Mouse (Mus musculus): Measurements from ENCODE around the gene Akr1c21.
"Not testable (repeated sequence)": the region's sequence is repeated elsewhere in the genome, so short reads cannot be mapped to it uniquely, and the experiment has no call there.

Gene Akr1c21

DNA sequence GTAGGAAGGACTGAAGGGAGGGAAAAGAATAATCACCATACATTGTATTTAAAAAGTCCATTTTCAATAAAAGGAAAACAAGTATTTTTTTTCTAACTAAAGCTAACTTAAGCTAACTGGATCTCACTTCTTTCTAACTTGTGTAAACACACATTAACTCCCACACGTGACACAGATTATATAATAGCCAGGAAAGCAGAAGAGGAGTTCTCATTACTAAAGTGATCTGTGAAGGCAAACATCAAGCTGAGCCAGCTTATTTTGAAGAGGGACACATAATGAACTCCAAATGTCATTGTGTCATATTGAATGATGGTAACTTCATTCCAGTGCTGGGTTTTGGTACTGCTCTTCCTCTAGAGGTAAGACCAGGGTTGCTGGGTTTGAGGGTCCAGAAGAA lies at the start of gene Akr1c21:
Akr1c21 (plus strand) TSS at position 205 of the 400 bp plus-strand sequence.
- DNase-seq, result peak; percentile 19 to 55

DNA sequence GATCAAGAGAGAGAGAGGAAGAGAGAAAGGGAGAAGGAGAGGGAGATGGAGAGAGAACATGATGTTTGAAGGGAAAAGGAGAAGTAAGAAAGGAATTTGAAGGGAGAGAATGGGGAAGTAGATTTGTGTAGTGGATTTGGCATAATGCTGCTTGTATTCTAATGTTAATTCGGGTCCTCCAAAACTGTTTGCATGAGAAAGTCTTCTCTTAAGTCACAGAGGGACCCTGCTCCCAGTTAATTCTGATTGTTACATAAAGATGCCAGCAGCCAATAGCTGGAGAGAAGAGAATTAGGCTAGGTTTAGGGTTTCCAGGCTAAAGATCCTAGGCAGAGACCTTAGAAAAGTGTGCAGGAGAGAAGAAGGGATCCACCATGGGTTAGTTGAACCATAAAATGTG lies 14.7 kb upstream of the Akr1c21 start:
- no peak for DNase-seq

DNA sequence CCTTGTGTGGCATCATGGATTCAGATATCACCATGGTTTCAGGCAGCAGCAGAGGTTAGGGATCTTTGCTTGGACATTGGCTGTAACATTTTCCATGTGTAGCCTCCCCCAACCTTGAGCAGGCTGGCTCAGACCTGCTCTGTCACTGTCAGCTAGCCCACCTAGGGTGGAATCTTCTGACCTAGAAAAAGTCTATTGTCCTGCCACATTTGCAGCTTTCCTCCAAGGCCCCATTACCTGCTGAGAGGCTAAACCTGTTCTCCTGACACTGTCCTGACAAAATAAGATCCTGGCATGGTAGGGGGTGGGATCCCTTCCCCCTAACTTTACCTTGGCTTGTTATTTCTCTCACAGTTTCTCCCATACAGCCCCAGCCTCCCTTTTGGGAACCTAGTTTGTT lies 13.4 kb upstream of the Akr1c21 start:
- no peak for DNase-seq

DNA sequence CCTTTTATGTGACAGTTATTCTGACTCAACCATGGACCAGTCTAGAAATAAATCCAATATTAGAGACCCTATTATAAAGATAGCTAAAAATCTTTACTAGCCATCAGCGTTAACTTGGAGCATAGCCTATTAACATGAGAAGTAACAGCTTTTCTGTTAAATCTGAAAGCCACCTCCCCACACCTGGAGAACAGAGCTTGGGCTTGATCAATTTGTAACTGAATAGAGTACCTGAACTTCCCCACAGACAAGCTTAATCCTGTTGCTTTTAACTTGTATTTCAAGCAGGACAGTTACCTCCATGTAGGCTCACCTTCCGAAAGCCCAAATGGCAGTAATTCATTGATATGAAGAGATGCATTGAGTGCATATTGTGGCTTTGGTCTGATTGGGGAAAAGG lies 7.9 kb upstream of the Akr1c21 start:
- DNase-seq, result no peak

DNA sequence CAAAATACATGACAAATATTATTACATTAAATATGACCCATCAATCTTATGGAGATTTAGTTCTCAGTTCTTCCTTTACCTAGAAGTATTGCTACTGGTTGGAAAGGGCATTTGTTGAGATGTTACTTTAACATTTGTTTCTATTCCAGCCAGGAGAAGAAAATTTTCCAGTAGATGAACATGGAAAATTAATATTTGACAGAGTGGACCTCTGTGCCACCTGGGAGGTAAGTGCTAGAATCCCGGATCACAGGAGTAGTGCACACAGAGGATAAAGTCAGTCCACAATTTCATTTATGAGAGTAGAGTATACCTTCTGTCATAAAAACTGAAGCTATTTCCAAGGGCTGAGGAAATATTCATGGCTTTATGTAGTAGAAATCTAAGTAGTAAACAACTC lies 3.0 kb downstream of the Akr1c21 start:
- peak in 1 of 2 experiments; percentile 9 for DNase-seq

DNA sequence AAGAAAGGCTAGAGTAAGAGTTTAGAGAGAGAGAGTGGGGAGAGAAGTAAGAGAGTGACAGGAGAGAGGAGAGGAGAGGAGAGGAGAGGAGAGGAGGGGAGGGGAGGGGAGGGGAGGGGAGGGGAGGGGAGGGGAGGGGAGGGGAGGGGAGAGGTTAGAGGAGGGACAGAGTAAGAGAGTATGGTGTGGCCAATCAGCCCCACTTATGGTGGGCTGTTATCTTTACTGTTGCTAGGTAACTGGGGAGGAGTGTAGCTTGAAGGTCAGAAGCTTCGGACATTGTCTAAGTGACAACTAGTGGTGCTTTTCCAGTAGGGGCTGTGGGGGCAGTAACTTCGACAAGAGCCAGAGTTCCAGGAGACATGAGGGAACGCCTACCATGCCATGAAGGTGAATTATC lies 29.6 kb downstream of the Akr1c21 start:
- not testable (repeated sequence) for DNase-seq

DNA sequence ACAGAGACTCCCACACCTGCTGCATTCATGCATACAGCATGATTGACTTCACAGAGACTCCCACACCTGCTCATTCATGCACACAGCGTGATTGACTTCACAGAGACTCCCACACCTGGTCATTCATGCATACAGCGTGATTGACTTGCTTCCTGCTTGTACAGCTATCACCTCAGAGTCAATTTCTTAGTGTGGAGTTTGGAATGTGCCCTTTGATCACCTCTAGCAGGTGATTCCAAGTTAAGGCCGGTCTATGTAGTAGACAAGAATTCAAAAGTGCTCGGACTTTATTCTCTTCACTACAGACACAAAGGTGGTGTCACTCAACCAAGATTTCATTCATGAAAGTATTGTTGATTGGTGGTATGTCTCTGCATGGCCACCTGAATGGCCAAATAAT lies 32.9 kb downstream of the Akr1c21 start:
- DNase-seq, result peak; percentile 60 to 79

DNA sequence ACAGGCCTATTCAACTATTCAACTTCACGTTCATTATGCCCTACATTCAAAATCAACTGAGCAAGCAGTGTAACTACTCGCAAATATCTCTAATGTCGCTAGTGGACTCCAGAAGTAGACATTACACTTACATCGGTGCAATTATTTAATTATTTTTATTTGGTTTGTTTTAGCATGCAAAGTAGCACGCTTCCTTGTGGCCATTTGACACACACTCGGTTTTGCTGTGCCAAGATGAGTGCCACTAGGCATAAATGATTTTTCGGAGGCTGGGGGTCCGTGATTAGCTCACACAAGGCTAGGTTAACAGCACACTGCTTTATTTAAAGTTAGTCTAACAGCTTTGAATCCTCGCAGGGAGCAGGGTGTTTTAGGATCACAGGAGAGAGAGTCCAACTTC lies 34.7 kb downstream of the Akr1c21 start:
- DNase-seq, result no peak

DNA sequence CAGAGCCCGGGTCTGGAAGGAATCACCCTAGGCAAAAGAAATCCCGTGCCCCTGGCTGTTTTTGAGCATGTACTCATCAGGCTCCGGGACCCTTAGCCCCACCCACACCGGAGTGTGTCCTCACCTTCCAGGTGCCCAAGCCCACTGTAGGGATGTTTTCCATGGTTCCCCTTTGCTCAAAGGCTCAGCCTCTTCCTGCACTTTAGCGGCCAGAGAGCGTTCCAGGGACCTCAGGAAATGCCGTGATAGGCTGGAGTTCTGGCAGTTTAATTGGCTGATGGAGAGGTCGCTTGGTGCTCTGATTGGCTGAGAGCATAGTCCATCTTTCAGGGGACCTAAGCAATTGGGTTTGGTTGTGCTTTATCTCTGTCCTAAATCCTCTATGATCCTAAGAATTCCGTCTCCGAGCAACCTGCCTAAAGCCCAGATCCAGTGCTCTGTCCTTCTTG lies 35.1 kb downstream of the Akr1c21 start, which contains the start of gene Akr1e1:
Akr1e1 (minus strand) TSS at position 214 of the 449 bp plus-strand sequence.
- peak; percentile 94 to 96 for DNase-seq

DNA sequence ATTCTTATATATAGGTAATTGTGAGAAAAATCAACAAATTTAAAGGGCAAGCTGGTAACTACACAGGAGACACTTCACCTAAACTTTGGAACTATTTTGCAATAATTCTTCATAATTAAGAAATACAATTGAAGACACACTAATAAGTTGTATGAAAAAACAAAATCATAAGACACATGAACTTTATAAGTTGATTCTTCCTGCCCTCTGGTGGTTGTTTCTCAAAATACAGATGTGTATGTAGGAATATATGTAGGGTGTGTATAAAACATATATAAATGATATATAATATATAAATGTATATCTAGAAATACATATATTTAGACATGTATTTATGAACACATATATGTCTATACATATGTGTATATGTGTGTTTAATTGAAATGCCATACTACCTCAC lies 37.0 kb downstream of the Akr1c21 start:
- no peak for DNase-seq
